Mouse (Mus musculus): ENCODE results near the gene Lmcd1. TPM values are rescaled to one million over a fixed set of nuclear protein-coding genes. Genes with fewer than 3 reads are reported as not detected.
A peak's percentile ranks its signal among the peaks of the same experiment; 100 is the strongest.

Gene Lmcd1
- polyA plus RNA-seq, 1 experiment, result 3.8 TPM

DNA sequence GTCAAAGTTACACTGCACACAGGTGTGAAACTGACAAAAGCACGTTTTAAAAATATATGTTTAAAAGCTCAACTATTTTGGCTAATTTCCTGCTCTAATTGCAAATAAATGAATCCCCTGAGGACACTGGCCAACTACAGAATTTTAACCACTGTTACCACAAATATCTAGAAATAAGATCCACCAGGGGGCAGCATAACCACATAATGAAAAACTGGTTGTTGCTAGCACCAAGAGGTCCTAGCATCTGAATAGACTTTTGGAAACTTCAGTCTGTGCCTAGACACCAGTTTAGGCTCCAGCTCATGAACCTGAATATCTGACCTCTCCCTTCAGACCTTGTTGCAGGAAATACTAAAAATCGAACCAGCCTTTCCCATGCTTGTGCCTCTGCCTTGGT is 91.0 kb downstream of the Lmcd1 start:
- no peak for TF ChIP-seq POLR2A (IDR thresholded peaks at IDR 0.05; ENCODE audit: borderline replicate concordance, insufficient read depth, low read length)
- TF ChIP-seq CTCF (IDR thresholded peaks at IDR 0.05; ENCODE audit: borderline replicate concordance, insufficient read depth, low read depth, low read length), result no peak
- Histone ChIP-seq H3K4me3 (replicated peaks; ENCODE audit: insufficient read depth, low read depth, low read length) (no peak overlapping the region), H3K27ac (ENCODE audit: insufficient read depth, low read length) (no peak overlapping the region), H3K27me3 (ENCODE audit: control insufficient read depth, insufficient read depth, low read length) (no peaks in the 10 kb centered on the region), H3K4me1 (ENCODE audit: control insufficient read depth, insufficient read depth, low read length) (no peaks in the 10 kb centered on the region)
- WGBS, result 47% methylated on average over 2 of the region's 2 CpGs
- peak in 1 of 2 experiments; percentile 10 for DNase-seq

DNA sequence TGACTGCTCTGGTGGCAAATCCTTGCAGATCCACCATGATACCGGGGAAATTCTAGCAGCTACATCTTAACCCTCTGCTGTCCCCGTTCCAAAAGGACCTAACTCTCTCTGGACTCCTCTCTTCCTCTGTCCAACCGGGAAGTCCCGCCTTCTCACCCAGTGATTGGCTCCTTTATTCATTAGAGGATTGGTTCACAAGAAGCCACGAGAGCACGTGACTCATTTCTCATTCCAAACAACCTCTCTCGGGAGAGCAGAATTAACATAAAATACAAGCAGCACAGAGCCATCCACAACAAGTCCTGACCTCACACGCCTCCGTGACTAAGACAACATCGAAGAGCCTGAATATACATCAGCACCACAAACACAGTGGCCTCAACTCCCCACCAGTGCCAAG is 91.7 kb downstream of the Lmcd1 start:
- Histone ChIP-seq H3K27me3 (ENCODE audit: control insufficient read depth, insufficient read depth, low read length) (no peaks in the 10 kb centered on the region), H3K27ac (ENCODE audit: insufficient read depth, low read length) (no peak overlapping the region), H3K4me1 (ENCODE audit: control insufficient read depth, insufficient read depth, low read length) (no peaks in the 10 kb centered on the region), H3K4me3 (replicated peaks; ENCODE audit: insufficient read depth, low read depth, low read length) (no peak overlapping the region)
- WGBS, result 82% methylated on average over 10 of the region's 10 CpGs
- TF ChIP-seq POLR2A (IDR thresholded peaks at IDR 0.05; ENCODE audit: borderline replicate concordance, insufficient read depth, low read length), result no peak
- TF ChIP-seq CTCF (IDR thresholded peaks at IDR 0.05; ENCODE audit: borderline replicate concordance, insufficient read depth, low read depth, low read length), result no peak
- DNase-seq, result no peak

- no peaks in the 10 kb centered on the region for H3K4me1 ChIP-seq (ENCODE audit: control insufficient read depth, insufficient read depth, low read length)
- WGBS, result 40% methylated on average over 8 of the region's 8 CpGs
- TF ChIP-seq POLR2A (IDR thresholded peaks at IDR 0.05; ENCODE audit: borderline replicate concordance, insufficient read depth, low read length), result no peak
- peak; percentile 69 for TF ChIP-seq CTCF (IDR thresholded peaks at IDR 0.05; ENCODE audit: borderline replicate concordance, insufficient read depth, low read depth, low read length)
- no peak overlapping the region for H3K4me3 ChIP-seq (replicated peaks; ENCODE audit: insufficient read depth, low read depth, low read length)
- H3K27ac ChIP-seq (ENCODE audit: insufficient read depth, low read length), result no peak overlapping the region
- peak; percentile 11 to 17 for DNase-seq
- no peaks in the 10 kb centered on the region for H3K27me3 ChIP-seq (ENCODE audit: control insufficient read depth, insufficient read depth, low read length)
Measured at GRCm38 (mm10) chr6:112373886-112374585, 100.5 kb downstream of the Lmcd1 start.

GRCm38 (mm10) chr6:112375661-112376392 is 102.3 kb downstream of the Lmcd1 start:
- H3K4me1 ChIP-seq (ENCODE audit: control insufficient read depth, insufficient read depth, low read length), result no peaks in the 10 kb centered on the region
- DNase-seq, result no peak
- H3K27ac ChIP-seq (ENCODE audit: insufficient read depth, low read length), result no peak overlapping the region
- H3K4me3 ChIP-seq (replicated peaks; ENCODE audit: insufficient read depth, low read depth, low read length), result no peak overlapping the region
- TF ChIP-seq POLR2A (IDR thresholded peaks at IDR 0.05; ENCODE audit: borderline replicate concordance, insufficient read depth, low read length) (no peak), CTCF (IDR thresholded peaks at IDR 0.05; ENCODE audit: borderline replicate concordance, insufficient read depth, low read depth, low read length) (no peak)
- H3K27me3 ChIP-seq (ENCODE audit: control insufficient read depth, insufficient read depth, low read length), result no peaks in the 10 kb centered on the region
- WGBS, result 23% methylated on average over 11 of the region's 13 CpGs

- no peak overlapping the region for H3K4me3 ChIP-seq (replicated peaks; ENCODE audit: insufficient read depth, low read depth, low read length)
- no peak for DNase-seq
- TF ChIP-seq CTCF (IDR thresholded peaks at IDR 0.05; ENCODE audit: borderline replicate concordance, insufficient read depth, low read depth, low read length) (no peak), POLR2A (IDR thresholded peaks at IDR 0.05; ENCODE audit: borderline replicate concordance, insufficient read depth, low read length) (no peak)
- H3K27me3 ChIP-seq (ENCODE audit: control insufficient read depth, insufficient read depth, low read length), result no peaks in the 10 kb centered on the region
- WGBS, result 93% methylated on average over 9 of the region's 9 CpGs
- H3K4me1 ChIP-seq (ENCODE audit: control insufficient read depth, insufficient read depth, low read length), result no peaks in the 10 kb centered on the region; the same call in 1 of the 2 replicates
- H3K27ac ChIP-seq (ENCODE audit: insufficient read depth, low read length), result no peak overlapping the region
Measured at GRCm38 (mm10) chr6:112379054-112379453, 105.5 kb downstream of the Lmcd1 start.

Other genes with a start within 250 kb of the Lmcd1 start
- gene Ssu2, start 114.3 kb downstream of the Lmcd1 start, polyA plus RNA-seq (2012; rRNA removed), result 0.18 and 0.29 TPM in 2 replicates
- 0.33 and 0.51 TPM in 2 replicates for gene Cav3, start 185.7 kb downstream of the Lmcd1 start, polyA plus RNA-seq (2012; rRNA removed)
- 0.81 and 0.88 TPM in 2 replicates for gene Oxtr, start 216.2 kb downstream of the Lmcd1 start, polyA plus RNA-seq (2012; rRNA removed)

All from cerebellum, adult 2 months (tissue).